Mouse (Mus musculus) ES-E14 (cell line): ENCODE results near the gene Tjp2.

Experiments used
- HCFC1 ChIP-seq: IDR thresholded peaks from 2 replicates; pipeline ENCODE4 v1.6.1; 2012; ENCODE audit warnings: low read length, inconsistent platforms, borderline replicate concordance; ENCODE audit not compliant: insufficient read depth
- ZC3H11A ChIP-seq: IDR thresholded peaks from 2 replicates; pipeline ENCODE4 v1.6.1; 2012; ENCODE audit warnings: low read depth, mild to moderate bottlenecking, inconsistent platforms, low read length, borderline replicate concordance

DNA sequence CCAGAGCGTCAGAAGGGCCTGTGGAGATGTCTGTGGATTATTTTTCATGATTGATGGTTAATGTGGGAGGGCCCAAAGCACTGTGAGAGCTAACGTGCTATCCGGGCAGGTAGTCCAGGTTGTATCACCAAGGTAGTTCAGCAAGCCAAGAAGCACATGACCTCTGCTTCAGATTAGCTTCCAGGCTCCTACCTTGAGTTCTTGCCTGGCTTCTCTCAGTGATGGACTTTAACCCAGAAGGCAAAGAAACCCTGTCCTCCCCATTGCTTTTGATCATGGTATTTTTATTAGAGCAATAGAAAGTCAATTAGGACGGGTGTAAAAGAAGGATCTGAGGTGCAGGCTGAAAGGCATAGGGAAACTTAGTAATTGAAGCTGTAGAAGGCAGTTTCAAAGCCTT is 161.2 kb downstream of the Tjp2 start:
- TF ChIP-seq HCFC1, result no peak
- TF ChIP-seq ZC3H11A, result no peak
